Mouse (Mus musculus) embryonic fibroblast, embryonic 13.5 days (primary cell): ENCODE results near the gene Gm28048.

Experiments
- CTCF ChIP-seq: IDR thresholded peaks from 2 replicates; pipeline ENCODE4 v1.5.1; 2011; ENCODE audit warnings: mild to moderate bottlenecking, control low read depth, low read length, moderate library complexity, borderline replicate concordance; ENCODE audit not compliant: insufficient read depth
- POLR2A ChIP-seq: IDR thresholded peaks from 2 replicates; pipeline ENCODE4 v1.6.1; 2011; ENCODE audit warnings: low read depth, mild to moderate bottlenecking, control low read depth, low read length, moderate library complexity

DNA sequence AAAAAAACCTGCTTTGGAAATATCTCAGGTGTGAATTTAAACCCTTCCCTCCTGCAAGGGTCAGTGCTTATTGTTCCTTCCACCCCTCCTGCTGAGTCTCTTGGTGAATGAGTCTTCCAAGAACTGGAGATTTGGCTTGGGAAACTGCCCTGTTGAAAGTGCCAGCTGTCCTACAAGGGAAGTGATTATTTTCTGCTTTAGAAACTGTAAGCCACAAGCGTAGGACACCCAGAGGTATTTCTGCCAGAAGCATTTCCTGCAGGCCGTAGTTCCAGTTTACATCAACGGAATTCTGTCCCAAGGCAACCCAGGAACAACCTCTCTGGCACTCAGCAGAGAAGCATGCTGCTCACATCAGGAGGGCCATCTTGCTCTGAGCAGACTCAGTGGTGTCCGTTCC lies 108.5 kb downstream of the Gm28048 start:
- no peak for TF ChIP-seq CTCF
- TF ChIP-seq POLR2A: no peak
